Comparison of ENCODE assay signal across 25 mouse cellular contexts in genomic region chr4:56757693-56758092, GRCm38 (mm10). TPM values are rescaled to one million over a fixed set of nuclear protein-coding genes. Genes with fewer than 3 reads are reported as not detected.
DNase-seq lines count a peak whose midpoint lies in the region; ATAC-seq and TF ChIP-seq lines count a peak whose summit lies in the region.
"Had no signal": no experiment of that assay in that cellular context is flagged by ENCODE, and none has a peak within 500 bp of the region (broad histone marks: within the 10 kb centered on the region; RNA-seq: fewer than 3 reads in every experiment).

No protein-coding gene starts in this region.

- no peak for TF ChIP-seq RAD21 in CH12.LX (IDR thresholded peaks at IDR 0.05; ENCODE audit: low read depth, low read length)

- H3K79me2 ChIP-seq in CH12.LX (replicated peaks; ENCODE audit: control insufficient read depth, extremely low read depth, insufficient read depth, poor library complexity, severe bottlenecking): no peaks in the 10 kb centered on the region

- peaks cover 70% of the 10 kb centered on the region for H3K36me3 ChIP-seq in liver, postnatal 0 days (replicated peaks; ENCODE audit: insufficient read depth, low read length)
- peaks cover 36% of the 10 kb centered on the region for H3K36me3 ChIP-seq in liver, embryonic 11.5 days (ENCODE audit: control insufficient read depth, insufficient read depth, low read length)
- H3K36me3 ChIP-seq in CH12.LX (replicated peaks in 1 of 2; ENCODE audit: control insufficient read depth in 1 of 2, insufficient read depth in 1 of 2, low read length in 1 of 2): peaks cover 63 to 97% of the 10 kb centered on the region in 2 experiments

- 78% methylated on average over 1 of the region's 1 CpGs for WGBS in liver, postnatal 0 days (ENCODE audit: insufficient replicate concordance)
- 92% methylated on average over 1 of the region's 1 CpGs for WGBS in liver, embryonic 11.5 days

- H3K27me3 ChIP-seq in liver, postnatal 0 days (ENCODE audit: insufficient read depth, low read length): no peaks in the 10 kb centered on the region
- no peaks in the 10 kb centered on the region for H3K27me3 ChIP-seq in liver, embryonic 11.5 days (replicated peaks; ENCODE audit: control insufficient read depth, insufficient read depth, low read length)
- H3K27me3 ChIP-seq in CH12.LX (replicated peaks): no peaks in the 10 kb centered on the region
- H3K27me3 ChIP-seq: embryonic facial prominence, embryonic 12.5 days; forebrain, embryonic 15.5 days; heart, embryonic 15.5 days; hindbrain, embryonic 13.5 days had no signal

- no peak overlapping the region for H3K4me3 ChIP-seq in liver, postnatal 0 days (ENCODE audit: low read depth, low read length)
- H3K4me3 ChIP-seq in liver, embryonic 11.5 days (ENCODE audit: low read depth, low read length): no peak overlapping the region
- no peak overlapping the region for H3K4me3 ChIP-seq in CH12.LX (replicated peaks in 1 of 3; ENCODE audit: low read depth in 2 of 3, low read length in 2 of 3, poor library complexity in 1 of 3)
- H3K4me3 ChIP-seq: embryonic facial prominence, embryonic 12.5 days; forebrain, embryonic 15.5 days; heart, adult 2 months; heart, embryonic 15.5 days; hindbrain, embryonic 13.5 days had no signal

- in situ Hi-C loops in CH12.LX (cut with MboI; ENCODE audit: low pct_ligation_motif_present, low pct_unique_long_range_greater_than_20kb, low sequenced_read_pairs): no loop called here

- H3K9me3 ChIP-seq in liver, postnatal 0 days (ENCODE audit: low read length): no peaks in the 10 kb centered on the region
- no peaks in the 10 kb centered on the region for H3K9me3 ChIP-seq in liver, embryonic 11.5 days (ENCODE audit: control insufficient read depth, low read length)
- H3K9me3 ChIP-seq in CH12.LX (replicated peaks; ENCODE audit: low read length): no peaks in the 10 kb centered on the region
- H3K9me3 ChIP-seq: embryonic facial prominence, embryonic 12.5 days; forebrain, embryonic 15.5 days; G1E; heart, embryonic 15.5 days; hindbrain, embryonic 13.5 days had no signal

- dilution Hi-C loops in CH12.LX (cut with MboI; ENCODE audit: extremely low pct_ligation_motif_present, extremely low pct_unique_long_range_greater_than_20kb, low sequenced_read_pairs): no loop called here

- DNase-seq in liver, postnatal 0 days: no peak
- DNase-seq in liver, embryonic 11.5 days (ENCODE audit: low spot score): no peak
- DNase-seq in CH12.LX (ENCODE audit: extremely low read depth): peak; percentile 46
- no peak for DNase-seq in heart, adult 18-20 months
- DNase-seq in left cerebral cortex, adult 11 months (ENCODE audit: low spot score): no peak
- DNase-seq: adrenal gland, postnatal 10 days; cerebellum, adult 18-20 months; cerebellum, adult 9-11 months; cerebellum, postnatal 36 days; embryo, embryonic 11 days; gastrocnemius, postnatal 36 days; heart, postnatal 14 days had no signal

- TF ChIP-seq CTCF in liver, postnatal 0 days (IDR thresholded peaks at IDR 0.05; ENCODE audit: low read depth): no peak
- no peak for TF ChIP-seq CTCF in CH12.LX (conservative IDR thresholded peaks at IDR 0.05 in 1 of 2, IDR thresholded peaks at IDR 0.05 in 1 of 2; ENCODE audit: low read depth in 2 of 2, low read length in 2 of 2)

- H3K27ac ChIP-seq in liver, postnatal 0 days (ENCODE audit: low read depth): no peak overlapping the region
- no peak overlapping the region for H3K27ac ChIP-seq in liver, embryonic 11.5 days (ENCODE audit: low read depth, low read length)
- 0 out of 2 replicates have a peak overlapping the region, but pooled peaks have one; percentile 51 for H3K27ac ChIP-seq in CH12.LX (ENCODE audit: insufficient read depth, low read depth)
- H3K27ac ChIP-seq: embryonic facial prominence, embryonic 12.5 days; forebrain, embryonic 15.5 days; heart, adult 2 months; heart, embryonic 15.5 days; hindbrain, embryonic 13.5 days had no signal

- TF ChIP-seq POLR2A in CH12.LX (IDR thresholded peaks at IDR 0.05; ENCODE audit: low read depth, low read length): no peak

- ATAC-seq in liver, postnatal 0 days: peak; percentile 57; the same call in 1 of the 2 replicates
- ATAC-seq in liver, embryonic 11.5 days (replicated peaks; ENCODE audit: low FRiP score): no peak
- ATAC-seq in common myeloid progenitor, adult 5-6 weeks (replicated peaks; ENCODE audit: low read depth, poor library complexity, severe bottlenecking): peak; percentile 45; the same call in 1 of the 2 replicates
- peak; percentile 49; the same call in 1 of the 2 replicates for ATAC-seq in neutrophil, adult 5-6 weeks (ENCODE audit: extremely low read depth, insufficient number of reproducible peaks, low FRiP score, poor library complexity, severe bottlenecking)
- ATAC-seq: forebrain, embryonic 15.5 days had no signal

- no peak overlapping the region for H3K9ac ChIP-seq in liver, postnatal 0 days (replicated peaks)
- H3K9ac ChIP-seq in liver, embryonic 11.5 days (ENCODE audit: low read depth, low read length): no peak overlapping the region
- no peak overlapping the region for H3K9ac ChIP-seq in CH12.LX (ENCODE audit: insufficient read depth, low read depth)
- H3K9ac ChIP-seq: embryonic facial prominence, embryonic 12.5 days; forebrain, embryonic 15.5 days; heart, embryonic 15.5 days; hindbrain, embryonic 13.5 days had no signal

- no peak for TF ChIP-seq EP300 in liver, postnatal 0 days (IDR thresholded peaks at IDR 0.05; ENCODE audit: low read depth)
- TF ChIP-seq EP300 in CH12.LX (IDR thresholded peaks at IDR 0.05; ENCODE audit: low read length): peak; percentile 66

- H3K4me2 ChIP-seq in liver, postnatal 0 days (ENCODE audit: low read depth, low read length): no peak overlapping the region
- no peak overlapping the region for H3K4me2 ChIP-seq in liver, embryonic 11.5 days
- no peak overlapping the region for H3K4me2 ChIP-seq in CH12.LX (ENCODE audit: insufficient read depth, low read depth, poor library complexity, severe bottlenecking)
- H3K4me2 ChIP-seq: embryonic facial prominence, embryonic 12.5 days; forebrain, embryonic 15.5 days; heart, embryonic 11.5 days; heart, embryonic 15.5 days; hindbrain, embryonic 13.5 days had no signal

- no peaks in the 10 kb centered on the region for H3K4me1 ChIP-seq in liver, postnatal 0 days (ENCODE audit: insufficient read depth)
- H3K4me1 ChIP-seq in liver, embryonic 11.5 days (replicated peaks; ENCODE audit: control insufficient read depth, insufficient read depth, low read length): no peaks in the 10 kb centered on the region
- peaks cover 3 to 20% of the 10 kb centered on the region in 2 experiments; a peak in 3 of 4 replicates for H3K4me1 ChIP-seq in CH12.LX (ENCODE audit: control insufficient read depth in 1 of 2, insufficient read depth in 2 of 2)
- H3K4me1 ChIP-seq: embryonic facial prominence, embryonic 12.5 days; forebrain, embryonic 15.5 days; heart, embryonic 15.5 days; hindbrain, embryonic 13.5 days had no signal

TF ChIP-seq in CH12.LX, 34 proteins besides CTCF, POLR2A, EP300 and RAD21 (continues in another document):
- TF ChIP-seq MAFK (IDR thresholded peaks at IDR 0.05; ENCODE audit: insufficient replicate concordance, low read length) (no peak), IRF4 (IDR thresholded peaks at IDR 0.05; ENCODE audit: low read depth, low read length) (peak; percentile 84), MYC (IDR thresholded peaks at IDR 0.05; ENCODE audit: low read depth, low read length) (no peak)

RNA-seq across cellular contexts. Expression of gene Actl7a, which starts 14.5 kb away (rescaled TPM):
- not detected in 2 replicates for polyA plus RNA-seq in liver, postnatal 0 days (2015; fragmentation: Nextera tagmentation; extraction: Ambion mirVana)
- not detected in 2 replicates for polyA plus RNA-seq in liver, embryonic 11.5 days (2014; fragmentation: Nextera tagmentation; extraction: Ambion mirVana)
- total RNA-seq in CH12.LX (2012; rRNA removed): 0.08 and 0.13 TPM in 2 replicates
- total RNA-seq in CH12.LX (2014; rRNA removed): not detected in 2 replicates
- not detected in 2 replicates for polyA plus RNA-seq in CH12.LX (2012; ENCODE audit: insufficient read length, low read depth)
- total RNA-seq in common myeloid progenitor, adult 5-6 weeks (2017): not detected in 2 replicates
- total RNA-seq in neutrophil, adult 5-6 weeks (2017): not detected in 2 replicates
- not detected for total RNA-seq in heart, adult 18-20 months (2021)
- total RNA-seq: adrenal gland, postnatal 10 days; adrenal gland, postnatal 4 days; gastrocnemius, adult 8-10 months; gastrocnemius, postnatal 36 days; heart, adult 2 months; heart, postnatal 14 days; hematopoietic stem cell, adult 5-6 weeks had no signal
- polyA plus RNA-seq: embryonic facial prominence, embryonic 12.5 days; forebrain, embryonic 15.5 days; G1E; heart, embryonic 15.5 days; hindbrain, embryonic 13.5 days had no signal

RNA-seq across cellular contexts. Expression of gene Actl7b, which starts 16.4 kb away (rescaled TPM):
- polyA plus RNA-seq in liver, postnatal 0 days (2015; fragmentation: Nextera tagmentation; extraction: Ambion mirVana): not detected in 2 replicates
- polyA plus RNA-seq in liver, embryonic 11.5 days (2014; fragmentation: Nextera tagmentation; extraction: Ambion mirVana): not detected in 2 replicates
- 0.08 and 0.13 TPM in 2 replicates for total RNA-seq in CH12.LX (2012; rRNA removed)
- total RNA-seq in CH12.LX (2014; rRNA removed): 0.16 TPM in 1 of 2 replicates, not detected in the other
- polyA plus RNA-seq in CH12.LX (2012; ENCODE audit: insufficient read length, low read depth): 0.21 and 0.23 TPM in 2 replicates
- not detected in 2 replicates for total RNA-seq in common myeloid progenitor, adult 5-6 weeks (2017)
- total RNA-seq in neutrophil, adult 5-6 weeks (2017): 2.4 and 2.6 TPM in 2 replicates
- not detected for total RNA-seq in heart, adult 18-20 months (2021)
- total RNA-seq: adrenal gland, postnatal 10 days; G1E; gastrocnemius, adult 8-10 months; gastrocnemius, postnatal 36 days; heart, adult 2 months had no signal
- polyA plus RNA-seq: embryonic facial prominence, embryonic 12.5 days; forebrain, embryonic 11.5 days; forebrain, embryonic 15.5 days; heart, embryonic 11.5 days; heart, embryonic 15.5 days; hindbrain, embryonic 13.5 days had no signal

RNA-seq across cellular contexts. Expression of gene Gm26657, which starts 17.8 kb away (rescaled TPM):
- polyA plus RNA-seq in liver, postnatal 0 days (2015; fragmentation: Nextera tagmentation; extraction: Ambion mirVana): not detected in 2 replicates
- polyA plus RNA-seq in liver, embryonic 11.5 days (2014; fragmentation: Nextera tagmentation; extraction: Ambion mirVana): not detected in 2 replicates
- total RNA-seq in CH12.LX (2012; rRNA removed): 0.08 TPM in 1 of 2 replicates, not detected in the other
- not detected in 2 replicates for total RNA-seq in CH12.LX (2014; rRNA removed)
- polyA plus RNA-seq in CH12.LX (2012; ENCODE audit: insufficient read length, low read depth): not detected in 2 replicates
- total RNA-seq in common myeloid progenitor, adult 5-6 weeks (2017): not detected in 2 replicates
- total RNA-seq in neutrophil, adult 5-6 weeks (2017): not detected in 2 replicates
- not detected for total RNA-seq in heart, adult 18-20 months (2021)
- total RNA-seq: adrenal gland, postnatal 10 days; adrenal gland, postnatal 4 days; G1E; gastrocnemius, adult 8-10 months; gastrocnemius, postnatal 36 days; heart, adult 2 months; heart, postnatal 14 days; hematopoietic stem cell, adult 5-6 weeks had no signal
- polyA plus RNA-seq: embryonic facial prominence, embryonic 12.5 days; forebrain, embryonic 11.5 days; forebrain, embryonic 15.5 days; G1E; heart, adult 2 months; heart, embryonic 11.5 days; heart, embryonic 15.5 days; hindbrain, embryonic 13.5 days had no signal

RNA-seq across cellular contexts. Expression of gene Elp1, which starts 44.4 kb away (rescaled TPM):
- polyA plus RNA-seq in liver, postnatal 0 days (2015; fragmentation: Nextera tagmentation; extraction: Ambion mirVana): 7.3 and 8.1 TPM in 2 replicates
- polyA plus RNA-seq in liver, embryonic 11.5 days (2014; fragmentation: Nextera tagmentation; extraction: Ambion mirVana): 64.5 and 66.8 TPM in 2 replicates
- total RNA-seq in CH12.LX (2012; rRNA removed): 58.1 and 68.0 TPM in 2 replicates
- 88.4 and 98.2 TPM in 2 replicates for total RNA-seq in CH12.LX (2014; rRNA removed)
- 54.3 and 58.2 TPM in 2 replicates for polyA plus RNA-seq in CH12.LX (2012; ENCODE audit: insufficient read length, low read depth)
- total RNA-seq in common myeloid progenitor, adult 5-6 weeks (2017): 34.9 and 42.8 TPM in 2 replicates
- 99.6 and 106 TPM in 2 replicates for total RNA-seq in neutrophil, adult 5-6 weeks (2017)
- 10 to 100 TPM; 19.7 to 22.1 TPM for total RNA-seq in heart, adult 18-20 months (2021)

RNA-seq across cellular contexts. Expression of gene Fam206a, which starts 44.5 kb away (rescaled TPM):
- 1.6 and 2.2 TPM in 2 replicates for polyA plus RNA-seq in liver, postnatal 0 days (2015; fragmentation: Nextera tagmentation; extraction: Ambion mirVana)
- 18.3 and 20.0 TPM in 2 replicates for polyA plus RNA-seq in liver, embryonic 11.5 days (2014; fragmentation: Nextera tagmentation; extraction: Ambion mirVana)
- total RNA-seq in CH12.LX (2012; rRNA removed): 8.2 and 11.1 TPM in 2 replicates
- total RNA-seq in CH12.LX (2014; rRNA removed): 6.0 and 7.9 TPM in 2 replicates
- polyA plus RNA-seq in CH12.LX (2012; ENCODE audit: insufficient read length, low read depth): 26.1 and 29.4 TPM in 2 replicates
- 7.5 and 9.3 TPM in 2 replicates for total RNA-seq in common myeloid progenitor, adult 5-6 weeks (2017)
- total RNA-seq in neutrophil, adult 5-6 weeks (2017): 5.2 and 6.5 TPM in 2 replicates
- total RNA-seq in heart, adult 18-20 months (2021): 1 to 10 TPM; 1.8 to 1.9 TPM
